Mouse (Mus musculus) neural tube, embryonic 14.5 days (tissue): ENCODE measurements around the gene Myrfl. TPM values are rescaled to one million over a fixed set of nuclear protein-coding genes. Genes with fewer than 3 reads are reported as not detected.

Experiments
- polyA plus RNA-seq: library from polyadenylated mRNA; unstranded; fragments of >200 nt; fragmentation: Nextera tagmentation; extraction: Ambion mirVana; gene quantifications from 2 replicates; pipeline ENCODE4 v1.2.1, GENCODE M21; 2014

The Myrfl gene
- polyA plus RNA-seq, 1 experiment from 2014 or later, result 0.20 TPM

Other genes starting within 250 kb of the Myrfl start
- 59.6 and 60.7 TPM in 2 replicates for gene Rab3ip, start 53.9 kb upstream of the Myrfl start, polyA plus RNA-seq
- not detected in 2 replicates for gene Gm10271, start 75.7 kb upstream of the Myrfl start, polyA plus RNA-seq
- gene Best3, start 89.4 kb upstream of the Myrfl start, polyA plus RNA-seq, result 0.13 and 0.19 TPM in 2 replicates
- gene Lrrc10, start 148.4 kb upstream of the Myrfl start, polyA plus RNA-seq, result 0.18 TPM in 1 of 2 replicates, not detected in the other
- gene Cct2, start 166.9 kb upstream of the Myrfl start, polyA plus RNA-seq, result 272 and 288 TPM in 2 replicates